Mouse (Mus musculus): Measurements from ENCODE around the gene Chmp5.

DNA sequence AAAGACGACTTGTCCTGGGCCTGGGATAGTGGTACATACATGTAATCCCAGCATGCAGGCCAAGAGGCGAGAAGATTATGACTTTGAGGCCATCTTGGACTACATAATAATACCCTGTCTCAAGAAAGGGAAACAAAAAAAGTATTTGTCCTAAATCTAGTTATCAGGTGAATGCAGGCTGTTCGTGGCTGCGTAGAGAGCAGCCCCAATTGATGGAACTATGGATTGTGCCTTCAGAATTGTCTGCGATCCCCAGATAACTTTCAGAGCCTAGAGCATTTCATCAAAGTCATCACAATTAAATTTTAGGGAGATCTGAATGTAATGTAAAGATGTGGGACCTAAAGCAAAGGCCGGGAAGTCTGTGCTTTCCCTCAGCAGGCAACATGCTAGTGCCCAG lies 48.1 kb downstream of the Chmp5 start:
- TF ChIP-seq CTCF (IDR thresholded peaks at IDR 0.05; ENCODE audit: extremely low read depth, insufficient read length, insufficient replicate concordance, low read depth, low read length) (no peak), POLR2A (IDR thresholded peaks at IDR 0.05; ENCODE audit: low read depth, low read length) (no peak)
